Mouse (Mus musculus) ovary, postnatal 10 days (tissue): ENCODE measurements around the gene Yy1.

ENCODE experiments used
- DNase-seq: peaks from one replicate; pipeline ENCODE4 v3.0.0; 2022; ENCODE audit warnings: low spot score

Yy1 gene

GRCm38 (mm10) chr12:108857109-108857508, 64.3 kb downstream of the Yy1 start:
- DNase-seq = no peak

- no peak for DNase-seq
Measured at GRCm38 (mm10) chr12:108857589-108858184, 64.9 kb downstream of the Yy1 start.

- no peak for DNase-seq
Measured at GRCm38 (mm10) chr12:108858486-108858885, 65.7 kb downstream of the Yy1 start.

- DNase-seq = no peak
Measured at GRCm38 (mm10) chr12:108865007-108865494, 72.3 kb downstream of the Yy1 start.

- no peak for DNase-seq
Measured at GRCm38 (mm10) chr12:108869575-108869974, 76.8 kb downstream of the Yy1 start.
